Mouse (Mus musculus) thymus, postnatal 4 days (tissue): ENCODE results near the gene Ms4a5.
"Not testable (repeated sequence)": the region's sequence is repeated elsewhere in the genome, so short reads cannot be mapped to it uniquely, and the experiment has no call there.

Source experiments
- DNase-seq: peaks from one replicate; pipeline ENCODE4 v3.0.0; 2021

Gene Ms4a5

GRCm38 (mm10) chr19:11283773-11284172 lies at the start of gene Ms4a5:
TSS of gene Ms4a5 (minus strand) at chr19:11283873.
- no peak for DNase-seq

GRCm38 (mm10) chr19:11321123-11321522 lies 37.5 kb upstream of the Ms4a5 start:
- no peak for DNase-seq

- no peak for DNase-seq
Measured at GRCm38 (mm10) chr19:11316786-11317185, 33.1 kb upstream of the Ms4a5 start.

GRCm38 (mm10) chr19:11314354-11314753 lies 30.7 kb upstream of the Ms4a5 start, which contains the start of gene Ms4a14:
TSS of gene Ms4a14 (minus strand) at chr19:11314454.
- no peak for DNase-seq

- no peak for DNase-seq
Measured at GRCm38 (mm10) chr19:11308888-11309287, 25.2 kb upstream of the Ms4a5 start.

GRCm38 (mm10) chr19:11299529-11299928 lies 15.9 kb upstream of the Ms4a5 start:
- not testable (repeated sequence) for DNase-seq

- no peak for DNase-seq
Measured at GRCm38 (mm10) chr19:11298939-11299338, 15.3 kb upstream of the Ms4a5 start.

GRCm38 (mm10) chr19:11293616-11294015 lies 9.9 kb upstream of the Ms4a5 start:
- DNase-seq, result not testable (repeated sequence)

- peak; percentile 28 for DNase-seq
Measured at GRCm38 (mm10) chr19:11292990-11293389, 9.3 kb upstream of the Ms4a5 start.

GRCm38 (mm10) chr19:11280223-11280622 lies 3.5 kb downstream of the Ms4a5 start:
- no peak for DNase-seq

GRCm38 (mm10) chr19:11276431-11276830 lies 7.2 kb downstream of the Ms4a5 start:
- no peak for DNase-seq

GRCm38 (mm10) chr19:11266956-11267355 lies 16.7 kb downstream of the Ms4a5 start:
- DNase-seq, result no peak

GRCm38 (mm10) chr19:11266052-11266845 lies 17.4 kb downstream of the Ms4a5 start, which contains the start of gene Ms4a1:
TSS of gene Ms4a1 (minus strand) at chr19:11266241.
- no peak for DNase-seq

- no peak for DNase-seq
Measured at GRCm38 (mm10) chr19:11264602-11265185, 19.0 kb downstream of the Ms4a5 start.

GRCm38 (mm10) chr19:11263549-11263948 lies 20.1 kb downstream of the Ms4a5 start:
- no peak for DNase-seq

GRCm38 (mm10) chr19:11262932-11263331 lies 20.7 kb downstream of the Ms4a5 start:
- not testable (repeated sequence) for DNase-seq

- no peak for DNase-seq
Measured at GRCm38 (mm10) chr19:11261522-11261921, 22.2 kb downstream of the Ms4a5 start.

GRCm38 (mm10) chr19:11244230-11244629 lies 39.4 kb downstream of the Ms4a5 start:
- DNase-seq, result no peak

- no peak for DNase-seq
Measured at GRCm38 (mm10) chr19:11242560-11242959, 41.1 kb downstream of the Ms4a5 start.

- no peak for DNase-seq
Measured at GRCm38 (mm10) chr19:11235820-11236219, 47.9 kb downstream of the Ms4a5 start.

- DNase-seq, result no peak
Measured at GRCm38 (mm10) chr19:11234921-11235735, 48.5 kb downstream of the Ms4a5 start.

GRCm38 (mm10) chr19:11234244-11234643 lies 49.4 kb downstream of the Ms4a5 start:
- no peak for DNase-seq

GRCm38 (mm10) chr19:11232348-11232747 lies 51.3 kb downstream of the Ms4a5 start, which contains the start of gene Ms4a12:
TSS of gene Ms4a12 (minus strand) at chr19:11232448.
- no peak for DNase-seq
